Mouse (Mus musculus) midbrain, embryonic 14.5 days (tissue): ENCODE measurements at regions not wholly inside any gene's neighbourhood (a gene's known extent, or its start where the extent isn't known, plus 50 kb on each side); places are given as distances from the start of the nearest gene placed in this dataset.

Experiments used
- ATAC-seq: fragments of 200-750 bp; cut with Nextera tagmentation; 2 replicates; pipeline ENCODE4 v1.8.0; 2017; ENCODE audit warnings: moderate number of reproducible peaks, moderate library complexity; ENCODE audit not compliant: low FRiP score, low TSS enrichment
- DNase-seq: peaks from one replicate; pipeline ENCODE4 v3.0.0-alpha.2; 2015
- H3K27ac ChIP-seq: fragments of 300-500 bp; sonication (generic); replicated peaks from 2 replicates; pipeline ENCODE4 v1.5.1; 2014; ENCODE audit warnings: mild to moderate bottlenecking, low read depth, low read length, moderate library complexity
- H3K27me3 ChIP-seq: fragments of 300-500 bp; sonication (generic); 2 replicates; pipeline ENCODE4 v1.6.1; 2014; ENCODE audit warnings: low read length, control low read depth, mixed read lengths; ENCODE audit not compliant: control insufficient read depth, insufficient read depth
- H3K36me3 ChIP-seq: fragments of 300-500 bp; sonication (generic); 2 replicates; pipeline ENCODE4 v1.6.1; 2014; ENCODE audit warnings: low read length, control low read depth; ENCODE audit not compliant: control insufficient read depth, insufficient read depth
- H3K4me1 ChIP-seq: fragments of 300-500 bp; sonication (generic); 2 replicates; pipeline ENCODE4 v1.6.1; 2014; ENCODE audit warnings: mild to moderate bottlenecking, antibody characterized with exemption, low read length, control low read depth; ENCODE audit not compliant: control insufficient read depth, insufficient read depth
- H3K4me2 ChIP-seq: fragments of 300-500 bp; sonication (generic); 2 replicates; pipeline ENCODE4 v1.6.1; 2014; ENCODE audit warnings: mild to moderate bottlenecking, low read length, moderate library complexity
- H3K4me3 ChIP-seq: fragments of 300-500 bp; sonication (generic); replicated peaks from 2 replicates; pipeline ENCODE4 v1.5.1; 2014; ENCODE audit warnings: low read depth, low read length
- H3K9ac ChIP-seq: fragments of 300-500 bp; sonication (generic); replicated peaks from 2 replicates; pipeline ENCODE4 v1.6.1; 2014; ENCODE audit warnings: mild to moderate bottlenecking, low read length, moderate library complexity
- H3K9me3 ChIP-seq: fragments of 300-500 bp; sonication (generic); 2 replicates; pipeline ENCODE4 v1.6.1; 2016; ENCODE audit warnings: low read length, control low read depth, mixed read lengths; ENCODE audit not compliant: control insufficient read depth
- WGBS: fragments of 180-500 bp; shearing (Covaris S2); extraction: QIAGEN DNeasy Blood & Tissue Kit; methylation state at CpG from one replicate; pipeline ENCODE4 v1.1.7; 2014; 5-methylcytosine and 5-hydroxymethylcytosine counted together

GRCm38 (mm10) chr1:77267311-77268003 lies 247.4 kb downstream of the Epha4 start:
- Histone ChIP-seq H3K9ac (no peak overlapping the region), H3K36me3 (no peaks in the 10 kb centered on the region), H3K27ac (no peak overlapping the region), H3K4me2 (no peak overlapping the region), H3K9me3 (no peaks in the 10 kb centered on the region), H3K4me3 (no peak overlapping the region), H3K4me1 (no peaks in the 10 kb centered on the region), H3K27me3 (no peaks in the 10 kb centered on the region)
- ATAC-seq = no peak
- no peak for DNase-seq
- 91% methylated on average over 4 of the region's 4 CpGs for WGBS

- Histone ChIP-seq H3K4me2 (no peak overlapping the region), H3K9me3 (no peaks in the 10 kb centered on the region), H3K4me1 (no peaks in the 10 kb centered on the region), H3K9ac (no peak overlapping the region), H3K4me3 (no peak overlapping the region), H3K27ac (no peak overlapping the region), H3K36me3 (no peaks in the 10 kb centered on the region), H3K27me3 (no peaks in the 10 kb centered on the region)
- no peak for ATAC-seq
- DNase-seq = no peak
- WGBS = 75% methylated on average over 9 of the region's 9 CpGs
Observed at GRCm38 (mm10) chr1:77275297-77275696, 239.6 kb downstream of the Epha4 start.

GRCm38 (mm10) chr1:77279566-77279965 lies 235.3 kb downstream of the Epha4 start:
- Histone ChIP-seq H3K4me3 (no peak overlapping the region), H3K9ac (no peak overlapping the region), H3K36me3 (no peaks in the 10 kb centered on the region), H3K4me2 (no peak overlapping the region), H3K4me1 (no peaks in the 10 kb centered on the region), H3K27me3 (no peaks in the 10 kb centered on the region), H3K27ac (no peak overlapping the region), H3K9me3 (no peaks in the 10 kb centered on the region)
- DNase-seq (no peak), ATAC-seq (no peak)
- 80% methylated on average over 7 of the region's 7 CpGs for WGBS

DNA sequence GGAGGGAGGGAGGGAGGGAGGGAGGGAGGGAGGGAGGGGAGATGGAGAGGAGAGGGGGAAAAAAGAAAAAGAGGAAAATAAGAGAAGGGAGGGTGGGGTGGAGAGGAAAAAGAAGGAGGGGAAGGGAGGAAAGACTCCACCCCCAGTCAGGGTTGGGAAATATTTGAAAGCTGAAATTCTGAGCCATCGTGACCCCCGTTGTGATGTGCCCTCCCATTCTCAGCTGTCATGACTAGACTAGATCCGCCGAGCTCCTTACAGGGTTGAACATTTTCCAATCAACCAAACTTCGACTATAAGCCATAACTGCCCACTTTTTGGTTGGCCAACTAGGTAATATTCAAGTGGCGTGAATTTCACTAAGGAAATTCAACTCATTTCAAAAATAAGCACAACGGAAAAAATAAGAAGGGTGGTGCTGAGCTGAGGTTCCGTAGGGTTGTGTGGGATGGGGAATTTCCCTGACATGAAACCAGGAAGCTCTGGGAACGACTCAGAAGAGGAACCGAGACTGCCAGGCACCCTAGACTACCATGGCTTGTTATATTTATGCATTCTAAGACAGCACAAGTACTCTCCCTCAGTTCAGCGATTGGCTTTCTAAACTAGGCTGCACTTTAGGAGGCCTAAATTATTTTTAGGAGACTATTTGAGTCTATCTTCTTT lies 234.4 kb downstream of the Epha4 start:
- Histone ChIP-seq H3K9ac (no peak overlapping the region), H3K27me3 (no peaks in the 10 kb centered on the region), H3K27ac (no peak overlapping the region), H3K36me3 (no peaks in the 10 kb centered on the region), H3K9me3 (no peaks in the 10 kb centered on the region), H3K4me1 (no peaks in the 10 kb centered on the region), H3K4me3 (no peak overlapping the region), H3K4me2 (no peak overlapping the region)
- ATAC-seq (no peak), DNase-seq (no peak)
- 93% methylated on average over 11 of the region's 11 CpGs for WGBS

DNA sequence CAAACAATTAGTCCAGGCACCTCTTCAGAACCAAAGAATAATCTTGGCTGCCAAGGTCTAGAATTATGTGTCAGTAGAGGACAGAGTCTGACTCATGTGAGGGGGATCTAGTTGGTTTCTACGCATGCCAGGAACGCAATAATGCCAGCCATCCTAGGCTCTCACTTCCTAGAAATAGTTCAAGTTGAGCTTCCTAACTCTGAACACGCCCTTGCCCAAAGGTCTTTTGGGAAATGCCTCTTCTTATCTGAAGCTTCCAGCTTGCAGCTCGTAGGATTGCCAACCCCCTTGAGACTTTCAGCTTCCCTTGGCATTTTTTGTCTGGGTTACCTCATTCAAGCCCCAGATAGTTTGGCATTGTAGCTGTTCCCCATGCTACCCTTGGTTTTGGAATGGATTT lies 233.1 kb downstream of the Epha4 start:
- Histone ChIP-seq H3K9ac (no peak overlapping the region), H3K4me3 (no peak overlapping the region), H3K27ac (no peak overlapping the region), H3K27me3 (no peaks in the 10 kb centered on the region), H3K36me3 (no peaks in the 10 kb centered on the region), H3K9me3 (no peaks in the 10 kb centered on the region), H3K4me1 (no peaks in the 10 kb centered on the region), H3K4me2 (no peak overlapping the region)
- 91% methylated on average over 4 of the region's 4 CpGs for WGBS
- ATAC-seq (no peak), DNase-seq (no peak)

GRCm38 (mm10) chr1:77298713-77299132 lies 216.2 kb downstream of the Epha4 start:
- no peaks in the 10 kb centered on the region for H3K4me1 ChIP-seq

GRCm38 (mm10) chr1:77300806-77301205 lies 214.1 kb downstream of the Epha4 start:
- Histone ChIP-seq H3K4me1 (no peaks in the 10 kb centered on the region), H3K9ac (no peak overlapping the region), H3K4me3 (no peak overlapping the region), H3K9me3 (no peaks in the 10 kb centered on the region), H3K4me2 (no peak overlapping the region), H3K27me3 (no peaks in the 10 kb centered on the region), H3K36me3 (no peaks in the 10 kb centered on the region), H3K27ac (no peak overlapping the region)
- DNase-seq (no peak), ATAC-seq (no peak)
- WGBS = 78% methylated on average over 2 of the region's 2 CpGs

More at GRCm38 (mm10) chr1:77298713-77299132, 216.2 kb downstream of the Epha4 start:
- no peaks in the 10 kb centered on the region for H3K9me3 ChIP-seq
- ATAC-seq (no peak), DNase-seq (no peak)
- H3K36me3 ChIP-seq = no peaks in the 10 kb centered on the region
- no peak overlapping the region for H3K9ac ChIP-seq
- H3K27me3 ChIP-seq = no peaks in the 10 kb centered on the region
- WGBS = 88% methylated on average over 4 of the region's 4 CpGs
- H3K4me3 ChIP-seq = no peak overlapping the region
- H3K4me2 ChIP-seq = no peak overlapping the region
- H3K27ac ChIP-seq = no peak overlapping the region

- WGBS = 90% methylated on average over 2 of the region's 2 CpGs
- Histone ChIP-seq H3K36me3 (no peaks in the 10 kb centered on the region), H3K4me3 (no peak overlapping the region), H3K4me2 (no peak overlapping the region), H3K9me3 (no peaks in the 10 kb centered on the region), H3K27me3 (no peaks in the 10 kb centered on the region), H3K9ac (no peak overlapping the region), H3K4me1 (no peaks in the 10 kb centered on the region; the same call in 1 of the 2 replicates), H3K27ac (no peak overlapping the region)
- ATAC-seq (no peak), DNase-seq (no peak)
Observed at GRCm38 (mm10) chr1:77304770-77305169, 210.1 kb downstream of the Epha4 start.

- no peak overlapping the region for H3K27ac ChIP-seq
- no peaks in the 10 kb centered on the region for H3K27me3 ChIP-seq
- no peak overlapping the region for H3K4me2 ChIP-seq
- H3K4me1 ChIP-seq = peaks cover 6% of the 10 kb centered on the region; the same call in 1 of the 2 replicates
- WGBS = 90% methylated on average over 4 of the region's 4 CpGs
- H3K4me3 ChIP-seq = no peak overlapping the region
- H3K9me3 ChIP-seq = no peaks in the 10 kb centered on the region
- DNase-seq (no peak), ATAC-seq (no peak)
- no peak overlapping the region for H3K9ac ChIP-seq
- H3K36me3 ChIP-seq = no peaks in the 10 kb centered on the region
Observed at GRCm38 (mm10) chr1:77307745-77308144, 207.1 kb downstream of the Epha4 start.
